Mouse (Mus musculus) small intestine, adult 2 months (tissue): ENCODE data around the gene BC017158. TPM values are rescaled to one million over a fixed set of nuclear protein-coding genes. Genes with fewer than 3 reads are reported as not detected.

ENCODE experiments used
- H3K27ac ChIP-seq: fragments of 200-500 bp; 2 replicates; pipeline ENCODE4 v1.5.1; 2012; ENCODE audit warnings: low read depth, low read length, control low read depth, inconsistent platforms; ENCODE audit not compliant: insufficient read depth
- H3K27me3 ChIP-seq: fragments of 200-500 bp; 2 replicates; pipeline ENCODE4 v1.6.1; 2012; ENCODE audit warnings: mild to moderate bottlenecking, moderate library complexity, low read length, inconsistent platforms; ENCODE audit not compliant: control insufficient read depth, insufficient read depth
- H3K36me3 ChIP-seq: fragments of 200-500 bp; 2 replicates; pipeline ENCODE4 v1.6.1; 2012; ENCODE audit warnings: mild to moderate bottlenecking, low read length, control low read depth, inconsistent platforms; ENCODE audit not compliant: control insufficient read depth, insufficient read depth
- H3K4me1 ChIP-seq: fragments of 200-500 bp; 2 replicates; pipeline ENCODE4 v1.6.1; 2012; ENCODE audit warnings: low read length, inconsistent platforms, mixed read lengths; ENCODE audit not compliant: control insufficient read depth, insufficient read depth, insufficient read length
- H3K4me3 ChIP-seq: fragments of 200-500 bp; 2 replicates; pipeline ENCODE4 v1.5.1; 2012; ENCODE audit warnings: low read depth, mild to moderate bottlenecking, control low read depth, inconsistent platforms, low read length, moderate library complexity
- CTCF ChIP-seq: fragments of 200-500 bp; IDR thresholded peaks from 2 replicates; pipeline ENCODE4 v1.5.1; 2012; ENCODE audit warnings: low read depth, mild to moderate bottlenecking, control low read depth, inconsistent platforms, low read length, moderate library complexity, mixed read lengths; ENCODE audit not compliant: insufficient replicate concordance, insufficient read length; ENCODE audit errors: extremely low read depth
- POLR2A ChIP-seq: fragments of 200-500 bp; IDR thresholded peaks from 2 replicates; pipeline ENCODE4 v1.6.1; 2012; ENCODE audit warnings: low read depth, mild to moderate bottlenecking, control low read depth, inconsistent platforms, low read length, moderate library complexity
- WGBS: fragments of 180-500 bp; shearing (Covaris S2); methylation state at CpG from one replicate; pipeline ENCODE4 v1.1.7; 2018; 5-methylcytosine and 5-hydroxymethylcytosine counted together
- polyA plus RNA-seq: library from polyadenylated mRNA; depleted of rRNA; stranded (reverse); fragments of >200 nt; gene quantifications from 2 replicates; pipeline ENCODE4 v1.2.3, GENCODE M21; 2012

The BC017158 gene
- polyA plus RNA-seq, 1 experiment = 52.7 TPM

DNA sequence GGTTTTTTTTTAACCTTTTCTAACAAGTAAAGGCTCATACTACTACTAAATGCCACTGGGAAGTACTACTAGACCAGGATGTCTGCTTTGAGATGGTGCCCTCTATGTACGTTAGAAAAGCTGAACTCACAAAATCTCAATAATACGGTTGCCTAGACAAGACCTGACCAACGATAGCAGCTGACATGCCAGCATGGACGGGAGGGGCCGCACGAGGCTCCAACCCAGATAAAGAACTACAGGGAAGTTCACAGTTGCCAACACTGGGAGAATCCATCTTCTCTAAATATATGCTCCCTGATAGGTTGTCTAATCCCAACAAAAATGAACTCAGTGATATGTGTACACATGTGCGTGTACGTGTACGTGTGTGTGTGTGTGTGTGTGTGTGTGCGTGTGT lies 3.2 kb downstream of the BC017158 start:
- Histone ChIP-seq H3K4me3 (no peak overlapping the region), H3K36me3 (peaks cover 15% of the 10 kb centered on the region), H3K27me3 (no peaks in the 10 kb centered on the region), H3K27ac (no peak overlapping the region), H3K4me1 (no peaks in the 10 kb centered on the region; the same call in 1 of the 2 replicates)
- 82% methylated on average over 10 of the region's 10 CpGs for WGBS
- TF ChIP-seq POLR2A (no peak), CTCF (no peak)

DNA sequence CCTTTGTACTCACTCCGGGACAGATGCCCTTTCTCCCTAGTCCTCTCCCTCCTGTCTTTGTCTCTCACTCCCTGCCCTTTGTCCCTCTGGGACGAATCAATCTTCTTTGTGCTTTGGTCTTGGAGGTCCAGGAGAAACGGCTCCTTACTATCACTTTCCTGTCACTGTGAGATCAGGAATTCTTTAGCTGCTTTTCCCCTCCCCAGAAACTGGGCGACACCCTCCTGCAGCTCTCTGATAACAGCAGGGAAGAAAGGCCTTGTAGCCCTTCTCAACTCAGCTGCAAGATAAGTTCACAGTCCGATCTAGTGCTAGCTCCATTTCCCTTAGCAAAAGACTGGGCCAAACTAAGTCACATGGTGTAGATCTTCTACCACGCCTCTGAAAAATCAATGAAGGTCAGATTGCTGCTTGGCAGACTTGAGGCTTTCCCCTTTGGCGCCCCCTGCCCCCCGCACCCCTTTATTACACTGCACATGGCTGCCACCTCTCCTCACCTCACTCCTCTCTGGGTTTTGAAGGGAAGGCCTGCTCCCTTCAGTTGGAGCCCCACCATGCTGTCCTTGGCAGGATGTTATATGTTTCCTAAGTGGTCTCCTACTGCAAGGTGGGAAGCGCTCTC lies 8.9 kb downstream of the BC017158 start:
- no peaks in the 10 kb centered on the region for H3K27me3 ChIP-seq
- no peak overlapping the region for H3K4me3 ChIP-seq
- TF ChIP-seq CTCF (peak; percentile 57; the same call in 1 of the 2 replicates), POLR2A (no peak)
- H3K27ac ChIP-seq = peak overlapping the region; percentile 74
- 23% methylated on average over 9 of the region's 9 CpGs for WGBS
- H3K4me1 ChIP-seq = peaks cover 12% of the 10 kb centered on the region; the same call in 1 of the 2 replicates
- peaks cover 22% of the 10 kb centered on the region for H3K36me3 ChIP-seq

DNA sequence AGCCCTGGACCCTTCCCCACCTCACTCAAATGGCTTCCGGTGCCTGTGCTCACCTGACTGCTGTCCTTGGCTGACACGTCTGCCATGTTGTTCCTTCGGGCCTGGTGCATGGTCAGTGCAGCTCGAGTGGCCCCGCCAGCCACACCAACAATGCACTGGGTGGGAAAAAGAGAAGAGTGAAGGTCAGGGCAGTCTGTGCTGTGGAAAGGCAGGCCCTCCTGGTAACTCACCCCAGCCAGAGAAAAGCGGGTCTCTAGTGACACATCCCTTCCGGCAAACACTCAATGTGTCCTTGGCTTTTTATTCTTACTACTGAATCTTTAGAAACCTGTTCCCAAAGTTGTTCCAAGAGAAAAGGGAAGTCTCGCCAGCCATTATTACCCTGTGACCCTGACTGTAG lies 12.9 kb downstream of the BC017158 start:
- H3K4me1 ChIP-seq = peaks cover 12% of the 10 kb centered on the region; the same call in 1 of the 2 replicates
- 92% methylated on average over 8 of the region's 8 CpGs for WGBS
- no peak overlapping the region for H3K27ac ChIP-seq
- no peaks in the 10 kb centered on the region for H3K27me3 ChIP-seq
- H3K4me3 ChIP-seq = no peak overlapping the region
- TF ChIP-seq CTCF = no peak
- no peak for TF ChIP-seq POLR2A
- H3K36me3 ChIP-seq = peaks cover 20% of the 10 kb centered on the region

DNA sequence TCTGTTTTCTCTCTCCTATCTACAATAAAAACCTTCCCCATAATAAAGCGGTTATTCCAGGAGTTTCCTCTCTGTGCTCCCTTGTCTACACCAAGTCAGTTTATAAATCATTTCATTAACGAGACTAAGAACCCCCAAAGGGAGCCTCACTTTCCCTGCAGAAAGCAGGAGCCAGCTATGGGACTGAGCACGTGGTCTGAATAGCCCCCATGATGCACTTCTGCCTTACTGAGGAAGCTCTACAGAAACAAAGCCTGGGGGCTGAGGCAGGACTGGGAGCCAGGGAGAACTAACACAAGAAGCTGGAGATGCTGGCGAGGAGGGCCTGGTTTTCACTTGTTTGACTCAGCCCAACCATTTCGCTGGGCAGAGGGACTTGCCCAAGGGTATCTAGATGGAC lies 13.9 kb downstream of the BC017158 start:
- TF ChIP-seq CTCF (no peak), POLR2A (no peak)
- Histone ChIP-seq H3K36me3 (peaks cover 22% of the 10 kb centered on the region), H3K4me3 (no peak overlapping the region), H3K4me1 (peaks cover 12% of the 10 kb centered on the region; the same call in 1 of the 2 replicates), H3K27ac (no peak overlapping the region), H3K27me3 (no peaks in the 10 kb centered on the region)
- WGBS = 63% methylated on average over 5 of the region's 5 CpGs

DNA sequence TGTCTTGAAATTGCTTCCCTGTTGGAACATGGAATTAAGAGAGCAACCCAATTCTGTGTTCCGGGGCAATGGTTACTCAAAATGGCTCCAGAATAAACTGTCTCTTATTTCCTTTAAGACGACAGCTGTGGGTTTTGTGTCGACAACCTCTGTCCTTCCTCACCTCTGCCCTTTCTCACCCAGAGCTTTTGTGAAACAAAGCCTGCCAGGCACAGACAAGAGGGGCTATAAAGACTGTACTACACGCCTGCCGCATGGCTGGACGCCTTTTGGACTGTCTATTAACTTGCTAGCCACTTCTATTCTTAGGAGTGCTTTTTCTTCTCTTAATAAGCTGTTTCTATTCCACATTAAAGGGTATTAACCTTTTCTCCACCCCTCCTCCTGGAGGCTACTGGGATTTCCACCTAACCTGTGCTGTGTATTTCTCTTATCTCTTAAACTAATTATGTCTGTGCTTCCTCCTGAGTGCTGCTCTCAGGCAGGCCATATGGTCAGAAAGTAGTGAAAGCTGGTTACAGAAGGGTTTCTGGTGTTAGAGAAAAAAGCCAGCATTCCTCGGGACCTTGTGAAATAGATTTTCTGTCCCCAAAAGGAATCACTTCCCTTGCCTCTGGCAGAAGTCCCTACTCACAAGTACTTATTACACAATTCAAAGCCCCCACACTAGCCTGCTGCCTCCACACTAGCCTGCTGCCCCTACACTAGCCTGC lies 15.3 kb downstream of the BC017158 start:
- TF ChIP-seq POLR2A = no peak
- no peak for TF ChIP-seq CTCF
- no peak overlapping the region for H3K4me3 ChIP-seq
- H3K27ac ChIP-seq = peak overlapping the region; percentile 29; the same call in 1 of the 2 replicates
- 28% methylated on average over 7 of the region's 7 CpGs for WGBS
- no peaks in the 10 kb centered on the region for H3K27me3 ChIP-seq
- peaks cover 27% of the 10 kb centered on the region for H3K36me3 ChIP-seq
- peaks cover 3% of the 10 kb centered on the region; the same call in 1 of the 2 replicates for H3K4me1 ChIP-seq

DNA sequence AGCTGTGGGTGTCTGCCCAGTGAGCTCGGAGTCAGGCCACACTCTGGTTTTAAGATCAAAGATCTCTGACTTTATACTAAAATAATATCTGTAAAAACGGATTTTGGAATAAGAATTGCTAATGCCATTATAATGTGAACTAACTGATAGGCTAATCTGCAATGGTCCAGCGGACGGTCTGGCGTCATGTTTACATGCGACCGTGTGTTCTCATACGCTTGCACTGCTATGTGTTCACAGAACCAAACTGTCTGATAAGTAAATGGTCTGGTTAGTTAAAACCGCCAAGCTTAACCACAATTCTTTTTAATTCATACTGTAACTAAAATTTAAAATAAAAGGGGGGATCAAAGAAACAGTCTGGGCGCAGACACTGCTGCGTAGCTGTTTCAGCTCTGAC lies 16.2 kb downstream of the BC017158 start:
- TF ChIP-seq CTCF (no peak), POLR2A (no peak)
- no peaks in the 10 kb centered on the region for H3K27me3 ChIP-seq
- no peak overlapping the region for H3K4me3 ChIP-seq
- no peak overlapping the region for H3K27ac ChIP-seq
- no peaks in the 10 kb centered on the region for H3K4me1 ChIP-seq
- 94% methylated on average over 11 of the region's 11 CpGs for WGBS
- H3K36me3 ChIP-seq = peaks cover 26% of the 10 kb centered on the region

DNA sequence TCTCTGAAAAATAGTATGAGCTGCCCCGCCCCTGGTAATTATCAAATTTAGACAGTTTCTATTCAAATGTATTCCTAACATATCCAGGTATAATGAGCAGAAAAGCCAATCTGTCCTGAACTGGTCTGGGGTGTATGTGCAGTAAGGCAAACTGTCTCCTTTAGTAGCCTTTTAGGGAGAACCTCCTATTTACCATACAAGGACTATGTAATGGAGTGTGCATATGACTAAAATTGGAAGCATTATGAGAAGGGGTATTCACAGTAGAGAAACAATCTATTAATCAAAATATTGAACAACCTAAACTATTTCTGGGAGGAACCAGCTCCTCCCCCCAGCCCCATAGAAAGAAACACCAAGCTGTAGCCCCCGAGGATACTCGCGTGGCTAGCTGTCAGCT lies 18.2 kb downstream of the BC017158 start:
- peaks cover 40% of the 10 kb centered on the region for H3K36me3 ChIP-seq
- 95% methylated on average over 4 of the region's 4 CpGs for WGBS
- H3K27me3 ChIP-seq = no peaks in the 10 kb centered on the region
- no peak overlapping the region for H3K4me3 ChIP-seq
- no peak overlapping the region for H3K27ac ChIP-seq
- no peak for TF ChIP-seq CTCF
- no peak for TF ChIP-seq POLR2A
- H3K4me1 ChIP-seq = no peaks in the 10 kb centered on the region
